Mouse (Mus musculus) c-Kit-positive CD71-positive TER-119-negative erythroid progenitor cells, embryonic 14.5 days (primary cell): ENCODE measurements at regions not wholly inside any gene's neighbourhood (a gene's known extent, or its start where the extent isn't known, plus 50 kb on each side); places are given as distances from the start of the nearest gene placed in this dataset.
A peak's percentile ranks its signal among the peaks of the same experiment; 100 is the strongest.

Source experiments
- DNase-seq: peaks from one replicate; pipeline ENCODE4 v3.0.0-alpha.2; 2013; ENCODE audit warnings: low read depth

DNA sequence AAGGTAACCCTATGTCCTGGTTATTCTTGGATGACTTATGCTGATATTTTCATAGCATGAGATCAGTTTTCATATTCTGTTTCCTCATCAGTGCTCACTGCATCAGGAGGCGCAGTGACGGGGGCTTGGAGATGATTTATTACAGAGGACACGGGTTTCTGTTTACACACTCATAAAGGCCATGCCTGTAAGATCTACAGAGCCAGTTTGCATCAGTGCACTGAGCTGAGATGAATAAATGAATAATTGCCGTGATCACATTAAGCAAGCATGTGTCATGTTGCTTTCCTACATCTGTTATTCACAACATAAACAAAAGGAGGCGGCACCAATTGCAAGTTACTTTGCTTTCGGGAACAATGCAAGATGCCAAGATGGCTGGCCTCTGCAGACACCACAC, 271.6 kb downstream of the Rnf144a start:
- DNase-seq: no peak

DNA sequence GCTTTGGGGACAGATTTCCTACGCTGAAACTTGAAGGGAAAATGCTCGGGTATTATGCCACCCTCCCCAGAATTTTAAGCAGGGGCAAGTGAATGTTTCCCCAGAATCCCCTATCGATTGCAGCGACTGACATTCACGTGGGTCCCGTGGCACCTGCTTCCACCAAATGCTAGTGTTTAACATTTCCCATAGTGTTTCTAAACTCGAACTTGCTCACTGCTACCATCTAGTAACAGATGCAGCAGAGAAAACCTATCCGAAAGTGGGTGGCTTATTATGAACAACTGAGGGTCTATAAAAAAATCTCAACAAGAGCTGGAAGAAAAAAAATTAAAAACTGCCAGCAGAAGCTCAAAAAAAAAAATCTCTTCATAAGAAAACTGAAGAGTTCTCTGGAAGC, 284.2 kb downstream of the Rnf144a start:
- no peak for DNase-seq

DNA sequence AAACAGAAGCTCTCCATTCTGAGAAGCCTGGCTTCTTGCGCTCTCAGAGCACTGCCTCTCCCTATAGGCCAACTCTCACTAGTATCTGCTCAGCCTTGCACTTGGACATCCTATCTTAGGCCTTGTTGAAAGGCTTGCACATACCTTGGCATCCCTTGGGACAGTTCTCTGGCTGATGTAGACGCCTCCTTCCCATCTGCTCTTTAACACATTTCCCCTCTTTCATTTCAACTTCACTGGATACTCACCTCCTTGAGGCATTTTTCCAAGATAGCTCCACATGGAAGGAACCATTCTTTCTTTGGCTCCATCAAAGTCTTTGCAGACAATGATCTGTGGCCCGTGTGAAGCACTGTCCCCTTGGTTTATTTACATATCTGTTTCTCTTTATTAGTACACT, 285.0 kb downstream of the Rnf144a start:
- DNase-seq: no peak

DNA sequence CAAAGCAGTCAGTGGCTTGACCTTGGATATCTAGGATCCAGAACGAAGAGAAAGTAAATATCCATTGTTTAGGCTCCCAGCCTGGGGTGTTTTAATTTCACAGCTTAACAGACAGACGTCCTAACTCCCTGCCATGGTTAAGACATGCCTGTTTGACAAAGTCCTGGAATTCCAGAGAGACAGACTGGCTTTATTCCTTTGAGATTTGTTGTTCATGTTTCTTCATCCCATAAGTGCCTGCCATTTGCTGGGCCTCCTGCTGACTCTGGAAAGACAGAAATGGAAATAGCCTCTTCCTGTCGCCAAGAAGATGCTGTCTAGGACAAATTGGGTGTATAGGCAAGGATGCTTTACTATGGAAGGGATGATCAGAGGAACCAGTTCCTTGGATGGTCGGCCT, 285.5 kb downstream of the Rnf144a start:
- DNase-seq: no peak

DNA sequence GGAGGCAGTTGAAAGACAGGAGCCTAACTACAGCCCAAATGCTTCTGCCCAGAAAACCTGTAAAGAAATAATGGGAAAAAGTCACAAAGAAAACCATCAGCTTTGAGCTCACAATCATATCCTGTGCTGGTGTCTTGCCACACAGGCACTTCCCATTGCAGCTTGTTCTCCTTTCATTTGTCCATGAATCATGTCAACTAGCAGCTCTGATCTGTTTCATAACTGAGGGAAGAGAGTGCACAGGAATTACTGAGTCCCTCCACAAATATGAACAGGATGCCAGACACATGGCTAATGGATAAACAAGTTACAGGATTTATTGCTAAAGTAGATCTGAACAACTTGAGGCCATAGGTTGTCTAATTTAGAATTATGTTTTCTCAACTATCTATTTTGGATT, 286.2 kb downstream of the Rnf144a start:
- DNase-seq: no peak

DNA sequence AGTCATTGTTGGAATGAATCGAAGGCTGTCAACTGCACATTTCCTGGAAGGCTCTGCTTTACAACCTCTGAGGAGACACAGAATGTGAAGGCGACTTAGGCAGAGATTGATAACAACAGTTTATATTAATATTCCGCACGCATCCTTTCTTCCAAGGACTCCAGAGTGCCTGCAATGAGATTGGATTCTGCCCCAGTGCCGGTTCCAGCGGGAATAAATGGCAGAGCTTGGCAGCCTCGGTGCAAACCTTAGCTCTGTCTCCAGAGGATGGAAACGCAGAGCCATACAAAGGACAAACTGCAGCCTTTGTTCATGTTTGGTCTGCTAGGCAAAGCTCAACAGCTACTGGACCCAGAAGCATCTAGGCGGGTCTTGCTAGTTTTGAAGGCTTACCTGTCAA, 288.8 kb downstream of the Rnf144a start:
- DNase-seq: no peak

DNA sequence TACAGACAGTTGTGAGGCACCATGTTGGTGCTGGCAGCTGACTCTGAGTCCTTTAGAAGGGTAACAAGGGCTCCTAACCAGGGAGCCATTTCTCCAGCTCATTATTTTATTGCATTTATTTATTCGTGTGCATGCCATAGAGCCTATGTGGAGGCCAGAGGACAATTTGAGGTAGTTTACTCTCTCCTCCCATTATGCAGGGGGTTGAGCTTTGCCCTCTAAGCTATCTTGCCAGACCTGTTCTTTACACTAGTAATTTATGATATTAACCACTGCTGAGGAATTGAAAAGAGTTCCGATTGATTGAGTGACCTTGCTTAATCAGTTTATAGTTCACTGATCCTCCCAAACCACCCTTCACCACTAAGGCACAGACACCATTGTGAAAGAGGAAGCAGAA, 290.8 kb downstream of the Rnf144a start:
- no peak for DNase-seq

DNA sequence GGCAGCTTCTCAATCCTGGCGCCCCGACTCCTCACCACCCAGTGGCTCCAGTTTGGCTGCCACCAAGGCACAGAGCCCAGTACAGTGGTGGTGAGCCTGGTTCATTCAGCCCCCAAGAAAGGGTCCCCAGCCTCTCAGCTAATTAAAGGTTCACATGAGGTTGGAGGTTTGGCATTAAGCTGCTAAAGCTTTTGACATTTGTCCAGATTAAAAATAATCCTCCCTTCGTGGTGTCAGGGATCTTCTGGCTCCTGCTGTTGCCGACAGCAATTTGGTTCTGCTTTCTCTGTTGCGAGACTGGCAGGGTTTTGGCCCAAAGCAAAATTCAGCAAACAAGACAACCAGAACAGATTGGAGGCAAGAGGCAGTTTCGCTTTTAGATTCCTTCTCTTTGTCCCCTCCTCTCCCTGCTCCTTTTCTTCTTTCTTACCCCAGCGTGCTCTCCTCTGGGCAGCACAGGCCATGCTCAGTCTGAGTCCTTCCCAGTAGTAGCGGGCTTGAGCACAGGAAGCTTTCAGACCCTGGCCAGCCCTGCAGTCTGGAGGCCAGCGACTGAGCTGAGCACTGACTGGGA, 299.6 kb downstream of the Rnf144a start:
- no peak for DNase-seq

DNA sequence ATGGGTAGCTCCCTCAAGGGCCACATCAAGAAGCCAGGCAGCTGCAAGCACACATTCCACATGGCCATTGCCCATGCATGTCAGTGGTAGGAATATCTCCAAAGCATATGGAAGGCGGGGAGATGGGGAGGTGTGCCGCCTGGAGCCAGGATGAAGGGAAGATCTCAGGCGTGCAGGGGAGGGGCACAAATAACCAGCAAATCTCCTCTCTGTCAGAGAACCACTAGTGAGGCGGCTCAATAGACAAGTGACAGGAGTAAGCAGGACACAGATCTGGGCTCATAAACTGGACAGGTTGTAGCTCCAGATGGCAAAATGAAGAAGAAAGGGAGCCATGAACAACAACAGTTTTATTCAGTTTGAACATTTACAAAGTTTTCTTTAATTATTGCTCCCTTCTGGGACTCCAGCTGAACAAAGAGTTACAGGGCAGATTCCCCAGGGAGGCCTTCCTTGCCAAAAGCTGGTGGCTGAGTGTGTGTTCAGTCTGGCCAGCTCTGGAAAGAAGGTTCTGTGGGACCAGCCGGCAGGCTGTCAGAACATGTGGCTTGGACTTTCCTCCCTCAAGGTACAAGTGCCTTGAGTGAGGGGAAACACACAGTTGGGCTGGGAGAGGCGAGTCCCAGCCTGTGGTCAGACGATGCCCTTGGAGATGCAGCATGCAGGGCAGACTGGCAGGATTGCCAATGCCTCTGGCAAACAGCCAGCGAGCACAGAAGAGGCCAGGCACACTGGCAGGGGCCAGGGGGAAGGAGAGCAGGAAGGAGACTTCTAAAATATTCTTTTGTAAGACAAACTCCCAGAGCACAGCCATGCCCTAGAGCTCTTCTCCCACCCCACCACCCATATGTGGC, 302.7 kb downstream of the Rnf144a start:
- no peak for DNase-seq

DNA sequence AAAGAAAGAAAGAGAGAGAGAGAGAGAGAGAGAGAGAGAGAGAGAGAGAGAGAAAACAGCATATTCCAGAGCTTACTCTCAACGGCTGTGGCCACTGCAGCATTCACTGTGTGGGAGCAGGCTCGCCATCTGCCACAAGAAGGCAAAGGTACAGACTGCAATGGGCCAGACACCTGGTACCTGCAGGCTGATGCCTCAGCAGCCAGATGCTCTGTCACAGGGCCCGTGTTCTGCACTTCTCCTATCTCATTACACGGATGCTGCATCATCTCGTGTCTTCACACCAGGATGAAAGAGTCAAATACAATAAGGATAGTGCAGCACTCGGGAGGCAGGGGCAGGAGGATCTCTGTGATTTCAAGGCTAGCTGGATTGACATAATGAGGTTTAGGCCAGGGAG, 305.2 kb downstream of the Rnf144a start:
- no peak for DNase-seq

DNA sequence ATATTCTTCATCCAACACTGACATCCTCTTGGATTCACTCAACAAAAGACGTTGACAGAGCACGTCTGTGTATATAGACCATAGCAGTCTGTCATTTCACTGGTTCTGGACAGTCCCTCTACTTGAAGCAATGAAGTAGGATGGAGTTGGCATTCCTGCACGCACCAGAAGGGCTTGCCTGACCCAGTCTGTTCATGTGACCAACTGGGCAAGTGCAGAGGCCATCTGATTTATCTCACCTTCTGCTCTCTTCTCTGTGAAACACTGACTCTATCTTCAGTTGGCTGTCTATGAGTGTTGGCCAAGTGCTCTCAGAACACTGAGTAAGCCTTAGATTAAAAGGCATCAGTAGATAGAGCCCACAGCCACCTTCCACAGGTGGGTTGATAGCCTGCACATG, 310.7 kb downstream of the Rnf144a start:
- DNase-seq: no peak

DNA sequence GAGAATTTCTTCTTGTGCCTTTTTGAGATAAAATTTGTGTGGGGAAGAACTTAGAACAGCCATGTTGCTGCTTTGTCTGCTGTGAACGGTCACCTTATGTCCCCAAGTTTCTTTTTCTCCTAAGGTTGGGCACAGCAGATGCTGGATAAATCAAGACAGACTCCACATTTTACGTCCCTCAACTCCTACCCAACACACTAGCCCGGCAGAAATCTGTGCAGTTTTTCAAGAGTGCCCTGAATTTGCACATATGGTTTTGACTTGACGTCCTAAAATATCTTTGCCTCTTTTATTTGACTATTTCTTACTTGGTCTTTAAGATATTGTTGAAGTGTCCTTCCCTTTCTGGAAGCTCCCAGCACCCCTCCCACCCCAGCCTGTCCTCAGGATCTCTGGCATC, 312.7 kb downstream of the Rnf144a start:
- DNase-seq: no peak

DNA sequence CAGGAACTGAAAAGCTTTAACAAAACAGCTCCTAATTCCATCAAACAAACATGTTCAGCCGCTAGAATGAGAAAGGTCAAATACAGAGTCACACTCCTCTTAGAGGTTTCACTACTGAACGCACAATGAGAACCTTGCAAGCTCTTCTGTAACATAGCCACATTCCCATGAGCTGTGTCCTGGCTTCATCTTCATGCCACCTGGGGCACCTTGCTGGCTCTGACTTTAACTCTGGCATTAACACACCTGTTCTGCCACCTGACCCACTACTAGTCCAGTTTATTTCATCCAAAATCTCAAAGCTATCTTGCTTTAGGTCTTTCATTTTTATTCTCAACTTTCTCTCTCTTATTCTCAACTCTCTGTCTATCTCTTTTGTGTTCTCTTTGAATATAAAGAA, 314.9 kb downstream of the Rnf144a start:
- no peak for DNase-seq

DNA sequence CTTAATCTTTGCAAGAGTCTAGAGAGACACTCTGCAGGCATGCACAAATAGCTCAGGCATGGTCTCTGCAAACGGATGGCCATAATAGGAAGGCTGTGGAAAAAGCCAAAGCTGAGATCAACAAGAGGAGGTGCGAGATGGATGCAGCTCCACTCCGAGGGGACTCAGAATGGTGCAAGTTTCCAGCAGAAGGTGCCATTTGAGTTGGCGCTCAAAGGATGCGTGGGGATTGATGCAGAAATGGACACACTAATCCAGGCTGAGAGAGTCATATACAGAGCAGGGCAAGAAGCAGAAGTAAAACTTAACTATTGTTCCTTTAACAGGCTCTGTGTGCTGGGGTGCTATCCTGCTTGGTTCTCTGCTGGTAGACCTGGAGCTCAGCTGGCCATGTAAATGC, 315.9 kb downstream of the Rnf144a start:
- no peak for DNase-seq

DNA sequence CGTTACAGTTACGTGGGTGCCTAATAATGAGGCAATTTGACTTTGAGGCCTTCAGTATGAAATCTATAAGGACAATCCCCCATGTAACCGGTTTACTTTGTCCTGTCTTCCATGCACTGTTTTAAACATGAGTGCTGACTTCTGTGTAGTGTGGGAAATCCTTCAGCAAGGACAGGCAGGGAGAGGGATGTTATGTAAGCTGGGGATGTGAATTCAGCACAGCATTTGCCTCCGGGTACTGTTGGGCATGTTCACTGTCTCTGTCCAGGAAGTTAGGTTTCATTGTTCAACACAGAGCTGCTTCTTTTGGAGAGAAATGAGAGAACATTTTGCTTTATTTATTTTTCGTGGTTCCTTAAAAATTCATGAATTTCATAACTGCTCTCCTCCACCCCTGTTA, 322.7 kb downstream of the Rnf144a start:
- DNase-seq: no peak

DNA sequence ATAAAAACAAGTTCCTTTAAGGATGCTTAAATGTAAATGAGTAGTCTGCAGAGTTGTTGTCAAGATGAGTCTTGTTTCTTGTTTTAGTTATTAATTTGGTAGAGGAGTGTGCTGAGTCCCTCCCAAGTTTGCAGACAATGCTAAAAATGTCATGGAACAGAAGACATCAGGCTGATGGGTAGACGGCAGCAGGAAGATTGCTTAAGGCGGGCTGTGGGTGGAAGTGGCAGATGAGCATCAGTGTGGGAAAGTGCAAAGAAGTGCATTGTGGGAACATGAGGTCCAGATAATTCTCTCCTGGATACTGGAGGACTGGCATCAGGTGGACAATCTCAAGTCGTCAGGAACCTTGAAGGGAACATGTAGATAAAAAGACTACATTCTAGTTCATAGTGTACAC, 323.2 kb downstream of the Rnf144a start:
- no peak for DNase-seq

DNA sequence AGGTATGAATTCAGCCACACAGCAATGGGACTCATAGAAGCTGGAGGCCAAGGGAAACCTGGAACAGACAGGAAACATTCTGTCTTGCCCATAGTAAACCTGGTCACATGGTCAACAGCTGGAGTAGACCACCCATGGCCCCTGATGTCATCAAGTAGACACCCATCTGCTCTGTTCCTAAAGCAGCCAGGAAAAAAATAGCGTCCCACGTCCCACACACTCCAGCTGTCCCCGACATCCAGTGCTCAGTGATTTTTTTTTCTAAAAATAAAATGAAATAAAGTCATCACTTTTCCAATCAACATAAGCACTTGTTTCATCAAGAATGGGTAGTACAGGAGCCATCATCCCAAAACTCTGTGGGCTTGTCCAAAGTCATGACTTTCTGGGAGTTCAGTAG, 326.7 kb downstream of the Rnf144a start:
- no peak for DNase-seq

DNA sequence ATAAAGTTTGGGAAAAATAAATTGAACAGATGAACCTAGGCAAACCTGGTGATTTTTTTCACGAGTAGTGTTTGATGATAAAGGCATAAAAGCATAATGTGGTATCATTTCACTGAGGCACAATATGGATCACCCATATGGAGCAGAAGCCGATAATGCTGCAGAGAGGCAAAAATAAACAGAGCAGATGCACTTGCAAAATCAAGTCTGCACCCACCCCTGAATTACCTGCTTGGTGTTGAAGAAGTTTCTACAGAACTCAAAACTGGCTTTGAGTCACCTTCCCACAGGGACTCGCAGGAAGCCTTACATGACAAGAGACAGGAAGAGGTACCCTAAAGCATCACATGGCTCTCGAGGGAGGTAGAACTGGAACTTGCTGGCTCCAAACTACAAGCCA, 328.1 kb downstream of the Rnf144a start:
- DNase-seq: no peak

DNA sequence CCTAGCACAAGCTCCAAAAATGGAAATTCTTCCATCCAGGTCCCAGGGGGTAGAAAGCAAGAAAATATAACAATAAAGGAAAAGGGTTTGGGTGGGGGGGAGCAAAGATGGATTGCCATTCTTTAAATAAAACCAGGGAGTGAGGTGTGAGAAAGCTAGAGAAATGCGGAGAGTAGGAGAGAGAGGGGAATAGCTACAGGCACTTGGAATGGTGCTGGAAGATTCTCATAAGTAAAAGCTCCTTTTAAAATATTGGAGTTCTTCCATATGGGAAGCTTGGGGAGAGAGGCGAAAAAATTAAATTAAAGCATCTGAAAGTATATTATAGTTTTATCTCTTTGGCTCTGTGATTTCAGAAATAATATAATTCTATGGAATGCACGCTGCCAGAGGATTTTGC, 328.6 kb downstream of the Rnf144a start:
- no peak for DNase-seq

DNA sequence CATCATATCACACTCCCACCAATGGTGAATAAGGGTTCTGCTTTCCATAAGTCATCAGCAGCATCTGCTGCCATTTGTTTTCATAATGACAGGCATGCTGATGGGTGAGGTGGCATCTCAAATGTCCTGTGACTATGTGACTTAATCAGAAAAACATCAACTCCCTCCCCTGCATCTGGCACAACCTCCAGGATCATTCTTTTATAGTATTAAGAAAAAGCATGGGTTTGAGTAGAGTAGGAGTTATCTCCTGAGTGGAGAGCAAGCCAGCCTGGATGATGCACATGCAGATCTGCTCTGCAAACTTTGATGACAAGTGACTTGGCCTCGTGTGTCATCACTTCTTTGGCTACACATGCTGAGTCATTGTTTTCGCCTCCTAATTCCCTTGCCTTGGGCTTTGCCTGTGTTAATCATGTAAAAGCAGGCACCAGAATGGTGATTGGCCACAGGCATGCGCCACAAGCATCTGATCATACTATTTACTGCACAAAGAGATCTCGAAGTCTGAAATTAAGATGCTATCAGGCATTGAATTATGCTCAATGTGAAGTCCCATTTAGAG, 335.9 kb downstream of the Rnf144a start:
- no peak for DNase-seq

DNA sequence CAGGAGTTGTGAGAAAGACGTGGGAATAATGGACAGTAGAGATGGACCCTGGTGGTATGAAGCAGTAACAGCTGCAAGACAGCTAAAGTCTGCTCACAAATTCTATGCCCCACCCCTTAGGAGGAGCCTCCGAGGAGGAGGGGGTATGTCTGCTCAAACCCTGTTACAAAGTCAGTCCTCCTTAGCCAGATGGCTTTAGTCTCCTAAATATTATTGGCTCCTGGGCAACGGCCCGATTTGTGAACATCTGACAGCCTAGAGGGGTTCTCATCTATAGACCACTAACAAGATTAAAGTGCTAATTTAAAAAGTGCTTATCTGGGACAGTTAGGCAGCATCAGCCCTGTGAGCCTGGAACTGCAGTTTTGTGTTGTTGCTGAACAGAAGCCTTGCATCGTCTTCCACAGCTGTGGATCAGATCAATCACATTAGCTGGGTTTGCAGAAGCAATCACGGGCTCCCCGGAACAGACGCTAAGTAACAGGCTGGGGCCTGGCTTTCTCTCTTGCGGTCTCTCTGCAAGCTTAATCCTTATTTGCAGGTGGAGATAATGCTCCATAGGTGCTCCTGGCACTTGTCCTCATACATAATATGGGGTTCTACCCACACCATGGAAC, 339.3 kb downstream of the Rnf144a start:
- DNase-seq: no peak

DNA sequence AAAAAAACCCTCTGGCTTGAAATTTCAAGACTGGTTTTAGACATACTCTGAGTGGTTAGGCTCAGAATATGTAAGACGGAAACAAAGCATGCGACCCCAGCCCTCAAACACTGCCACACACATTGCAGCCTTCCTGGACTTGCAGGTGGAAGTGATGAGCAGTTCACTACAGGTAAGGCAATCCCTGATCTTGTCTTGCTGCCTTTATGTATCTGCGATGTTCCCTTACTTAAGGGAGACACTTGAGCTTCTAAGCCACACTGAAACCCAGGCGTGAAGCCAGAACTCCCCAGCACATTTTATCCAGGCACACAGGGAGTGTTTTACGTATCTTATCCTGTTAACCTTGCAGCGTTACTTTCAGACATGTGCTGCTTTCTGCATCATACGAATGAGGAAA, 342.9 kb downstream of the Rnf144a start:
- DNase-seq: no peak

DNA sequence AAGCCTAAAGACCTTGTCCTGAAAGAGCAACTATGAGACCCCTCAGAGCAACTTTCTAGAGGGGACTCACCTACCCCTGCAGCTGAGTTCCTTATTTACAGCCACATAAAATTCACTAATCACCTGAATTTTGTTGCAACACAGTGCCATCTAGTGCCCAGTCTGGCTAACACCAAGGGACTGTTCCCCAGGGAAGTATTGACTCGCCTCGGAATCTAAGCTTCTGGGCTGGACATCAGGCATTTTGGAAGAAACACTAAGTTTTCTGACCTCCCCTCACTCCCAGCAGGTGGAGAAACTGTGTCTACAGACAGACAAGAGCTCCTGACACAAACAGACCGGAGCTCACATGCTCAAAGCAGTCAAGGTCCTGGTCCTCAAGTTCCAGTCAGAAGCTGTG, 343.4 kb downstream of the Rnf144a start:
- peak; percentile 7 for DNase-seq
